Mouse (Mus musculus) neutrophil, adult 65 days (primary cell): ENCODE results near the gene Olfr1087. TPM values are rescaled to one million over a fixed set of nuclear protein-coding genes. Genes with fewer than 3 reads are reported as not detected.

Experiments
- total RNA-seq: library from RNA; stranded (reverse); gene quantifications from 2 replicates; pipeline ENCODE4 v1.2.4, GENCODE M21; 2023

The Olfr1087 gene
- total RNA-seq: not detected in 2 replicates

DNA sequence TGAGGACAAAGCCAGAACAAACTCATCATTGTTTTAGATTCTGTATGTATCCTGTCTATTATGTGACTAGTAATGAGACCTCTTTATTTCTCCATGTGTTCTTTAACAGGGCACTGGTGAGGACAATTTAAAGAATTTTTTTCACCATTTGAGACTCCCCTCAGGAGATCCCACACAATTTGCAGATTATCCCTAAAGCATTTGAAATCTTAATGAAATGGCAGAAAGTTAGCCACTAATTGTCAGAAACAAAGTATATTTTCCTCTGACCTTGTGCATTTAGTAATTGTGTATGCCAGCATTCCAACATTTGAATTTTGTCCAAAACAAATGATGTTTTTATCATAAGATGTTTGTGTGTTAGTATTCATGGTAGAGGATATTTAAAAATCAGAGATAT, at the start of gene Olfr1087:
Gene Olfr1087, minus strand, starts transcription at position 101 of the 400 bp plus-strand sequence.

DNA sequence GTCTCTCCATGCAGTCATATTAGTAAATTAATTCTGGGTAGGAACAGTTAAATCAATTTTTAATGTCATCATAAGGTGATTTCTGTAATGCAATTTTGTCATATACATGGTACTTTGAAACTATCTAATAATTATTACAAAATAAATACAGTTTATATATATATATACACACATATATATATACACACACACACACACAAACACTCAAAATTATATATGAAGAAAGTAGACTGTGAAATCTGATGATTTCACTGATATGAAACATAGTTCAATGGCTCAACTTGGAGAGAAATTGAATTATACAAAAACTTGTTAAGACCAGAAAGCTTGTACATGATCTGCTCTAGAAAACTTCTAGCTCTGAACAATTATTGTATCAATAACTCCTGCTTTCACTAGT, 35.4 kb upstream of the Olfr1087 start, which contains the start of gene Olfr1089:
Gene Olfr1089, minus strand, starts transcription at position 101 of the 400 bp plus-strand sequence.

DNA sequence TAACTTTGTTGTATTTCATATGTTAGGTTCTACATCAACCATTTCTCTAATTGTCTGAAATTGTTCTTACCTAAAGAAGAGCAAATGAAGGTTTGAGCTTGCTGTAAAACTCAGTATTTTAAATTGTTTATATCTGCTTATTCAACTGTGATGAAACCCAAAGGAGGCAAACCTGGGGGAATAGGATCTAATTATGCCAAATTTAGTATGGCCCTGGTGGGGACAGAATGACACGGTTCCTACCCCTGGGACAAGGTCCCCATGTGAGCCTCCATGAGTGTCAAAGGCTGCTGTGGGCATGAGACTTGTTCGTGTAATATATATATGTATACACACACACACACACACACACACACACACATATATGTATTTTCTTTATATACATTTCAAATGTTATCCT, 18.2 kb downstream of the Olfr1087 start, which contains the start of gene Olfr1086:
Gene Olfr1086, minus strand, starts transcription at position 101 of the 400 bp plus-strand sequence.

DNA sequence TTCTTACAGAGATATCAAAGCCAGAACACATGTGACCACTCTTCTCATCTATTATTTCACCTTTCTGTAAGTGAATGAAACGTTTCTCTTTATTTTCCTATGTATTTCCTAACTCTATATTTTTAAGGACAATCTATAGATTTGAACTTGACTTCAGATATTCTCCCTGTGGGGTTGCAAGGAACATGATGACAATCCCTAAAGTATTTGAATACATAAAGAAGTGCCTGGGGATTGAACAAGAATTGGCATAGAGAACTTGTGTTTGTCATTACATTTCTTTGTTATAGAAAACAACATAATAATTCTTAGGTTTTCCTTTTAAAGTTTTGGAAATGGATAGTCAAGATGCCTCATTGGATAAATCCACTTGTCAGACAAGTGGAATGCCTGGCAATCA, 36.3 kb downstream of the Olfr1087 start, which contains the start of gene Olfr1085:
Gene Olfr1085, minus strand, starts transcription at position 101 of the 400 bp plus-strand sequence.

DNA sequence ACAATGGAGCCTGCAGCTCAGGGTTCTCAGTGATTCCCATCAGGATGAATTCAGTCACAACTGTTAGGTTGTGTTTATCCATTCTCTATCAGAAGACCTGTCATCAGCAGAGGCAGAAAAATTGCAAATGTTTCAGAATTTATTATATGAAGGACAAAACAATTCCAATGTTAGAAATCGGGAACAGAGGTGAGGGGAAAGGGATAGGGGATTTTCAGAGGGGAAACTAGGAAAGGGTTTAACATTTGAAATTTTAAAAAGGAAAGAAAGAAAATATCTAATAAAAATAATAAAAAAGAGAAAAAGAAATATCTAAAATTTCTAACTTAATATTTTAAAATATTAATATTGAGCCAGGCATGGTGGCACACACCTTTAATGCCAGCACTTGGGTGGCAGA, 58.6 kb downstream of the Olfr1087 start, which contains the start of gene Olfr1084:
Gene Olfr1084, minus strand, starts transcription at position 101 of the 400 bp plus-strand sequence.

Other genes with a start within 250 kb of the Olfr1087 start
- gene Olfr1065, start 247.8 kb downstream of the Olfr1087 start, total RNA-seq: not detected in 2 replicates
- not detected in 2 replicates for gene Olfr1066, start 242.1 kb downstream of the Olfr1087 start, total RNA-seq
- gene Olfr228, start 211.0 kb downstream of the Olfr1087 start, total RNA-seq: not detected in 2 replicates
- gene Olfr1076, start 189.9 kb downstream of the Olfr1087 start, total RNA-seq: not detected in 2 replicates
- gene Olfr1079, start 155.9 kb downstream of the Olfr1087 start, total RNA-seq: not detected in 2 replicates
- gene Olfr1080, start 140.2 kb downstream of the Olfr1087 start, total RNA-seq: not detected in 2 replicates
- gene Olfr1082, start 99.4 kb downstream of the Olfr1087 start, total RNA-seq: not detected in 2 replicates
- not detected in 2 replicates for gene Olfr1084, start 58.7 kb downstream of the Olfr1087 start, total RNA-seq
- not detected in 2 replicates for gene Olfr1085, start 36.4 kb downstream of the Olfr1087 start, total RNA-seq
- not detected in 2 replicates for gene Olfr1086, start 18.3 kb downstream of the Olfr1087 start, total RNA-seq
- gene Olfr1089, start 35.3 kb upstream of the Olfr1087 start, total RNA-seq: not detected in 2 replicates
- not detected in 2 replicates for gene Olfr1090, start 60.6 kb upstream of the Olfr1087 start, total RNA-seq
- not detected in 2 replicates for gene Olfr1093, start 84.1 kb upstream of the Olfr1087 start, total RNA-seq
- not detected in 2 replicates for gene Olfr141, start 111.6 kb upstream of the Olfr1087 start, total RNA-seq
- gene Olfr1094, start 126.3 kb upstream of the Olfr1087 start, total RNA-seq: not detected in 2 replicates
- gene Olfr1095, start 153.3 kb upstream of the Olfr1087 start, total RNA-seq: not detected in 2 replicates
- gene Gm13723, start 176.4 kb upstream of the Olfr1087 start, total RNA-seq: not detected in 2 replicates
- gene Olfr1097, start 193.8 kb upstream of the Olfr1087 start, total RNA-seq: not detected in 2 replicates
- not detected in 2 replicates for gene Olfr1098, start 226.2 kb upstream of the Olfr1087 start, total RNA-seq